Mouse (Mus musculus) urinary bladder, adult 2 months (tissue): ENCODE data around the gene Gm15517. TPM values are rescaled to one million over a fixed set of nuclear protein-coding genes. Genes with fewer than 3 reads are reported as not detected.
"Not testable (repeated sequence)": the region's sequence is repeated elsewhere in the genome, so short reads cannot be mapped to it uniquely, and the experiment has no call there.

Experiments used
- DNase-seq: peaks from one replicate; pipeline ENCODE4 v3.0.0; 2022; ENCODE audit warnings: low spot score
- polyA plus RNA-seq: library from polyadenylated mRNA; depleted of rRNA; stranded (reverse); fragments of >200 nt; gene quantifications from 2 replicates; pipeline ENCODE4 v1.2.3, GENCODE M21; 2012; rRNA removed

Gene Gm15517
- polyA plus RNA-seq = 0.65 TPM in 1 of 2 replicates, not detected in the other

GRCm38 (mm10) chr7:44261147-44261546, at the start of gene Gm15517:
Gene Gm15517, plus strand, starts transcription at chr7:44261447.
- no peak for DNase-seq

GRCm38 (mm10) chr7:44215645-44216044, 45.6 kb upstream of the Gm15517 start, which contains the start of gene Klk1b5:
Gene Klk1b5, plus strand, starts transcription at chr7:44215945.
- DNase-seq = no peak

- DNase-seq = not testable (repeated sequence)
Measured at GRCm38 (mm10) chr7:44221601-44222000, 39.6 kb upstream of the Gm15517 start.

GRCm38 (mm10) chr7:44222335-44222734, 38.9 kb upstream of the Gm15517 start:
- DNase-seq = not testable (repeated sequence)

GRCm38 (mm10) chr7:44225076-44225475, 36.2 kb upstream of the Gm15517 start, which contains the start of gene Klk1:
Gene Klk1, plus strand, starts transcription at chr7:44225360.
- DNase-seq = no peak

GRCm38 (mm10) chr7:44235909-44236308, 25.3 kb upstream of the Gm15517 start, which contains the start of gene Gm36864:
Gene Gm36864, plus strand, starts transcription at chr7:44236177.
- DNase-seq = no peak

- no peak for DNase-seq
Measured at GRCm38 (mm10) chr7:44239913-44240312, 21.3 kb upstream of the Gm15517 start.

- DNase-seq = no peak
Measured at GRCm38 (mm10) chr7:44240712-44241111, 20.5 kb upstream of the Gm15517 start.

GRCm38 (mm10) chr7:44241163-44241562, 20.1 kb upstream of the Gm15517 start:
- DNase-seq = no peak

GRCm38 (mm10) chr7:44244080-44244479, 17.2 kb upstream of the Gm15517 start:
- DNase-seq = no peak

- DNase-seq = peak; percentile 89
Measured at GRCm38 (mm10) chr7:44246055-44246983, 14.9 kb upstream of the Gm15517 start, which contains the start of the genes 1700028J19Rik and 2410002F23Rik. Gene 1700028J19Rik, minus strand, starts transcription at chr7:44246695. Gene 2410002F23Rik, plus strand, starts transcription at chr7:44246722.

- peak; percentile 42 for DNase-seq
Measured at GRCm38 (mm10) chr7:44246984-44247470, 14.2 kb upstream of the Gm15517 start.

- DNase-seq = no peak
Measured at GRCm38 (mm10) chr7:44247971-44248370, 13.3 kb upstream of the Gm15517 start.

- DNase-seq = no peak
Measured at GRCm38 (mm10) chr7:44249248-44249647, 12.0 kb upstream of the Gm15517 start.

- not testable (repeated sequence) for DNase-seq
Measured at GRCm38 (mm10) chr7:44250732-44251275, 10.4 kb upstream of the Gm15517 start.

- no peak for DNase-seq
Measured at GRCm38 (mm10) chr7:44253023-44253616, 8.1 kb upstream of the Gm15517 start.

GRCm38 (mm10) chr7:44254930-44255329, 6.3 kb upstream of the Gm15517 start:
- no peak for DNase-seq

GRCm38 (mm10) chr7:44257278-44257677, 4.0 kb upstream of the Gm15517 start, which contains the start of gene Acp4:
Gene Acp4, minus strand, starts transcription at chr7:44257378.
- DNase-seq = no peak

GRCm38 (mm10) chr7:44260410-44260809, 837 bp upstream of the Gm15517 start:
- DNase-seq = no peak

- DNase-seq = peak; percentile 87
Measured at GRCm38 (mm10) chr7:44262791-44263643, 1.8 kb downstream of the Gm15517 start.

- no peak for DNase-seq
Measured at GRCm38 (mm10) chr7:44268117-44268516, 6.9 kb downstream of the Gm15517 start.
